Mouse (Mus musculus) gastrocnemius, postnatal 4 days (tissue): ENCODE results near the gene Saysd1. TPM values are rescaled to one million over a fixed set of nuclear protein-coding genes. Genes with fewer than 3 reads are reported as not detected.
A peak's percentile ranks its signal among the peaks of the same experiment; 100 is the strongest.

Experiments used
- DNase-seq, 2 experiments: peaks; one replicate each; pipeline ENCODE4 v3.0.0; 2021 to 2022; ENCODE audit warnings: low spot score in 2 of 2, mixed read lengths in 2 of 2
- total RNA-seq, 2 experiments: library from RNA; stranded (reverse); gene quantifications; 2 replicates each; pipeline ENCODE4 v1.2.3; 2021

The Saysd1 gene
- total RNA-seq, 2 experiments from 2014 or later = 2.6 to 2.9 TPM

- no peak for DNase-seq
These were observed 27.1 kb upstream of the Saysd1 start for GRCm38 (mm10) chr14:20165413-20165812.

GRCm38 (mm10) chr14:20164438-20164837 is 26.1 kb upstream of the Saysd1 start:
- DNase-seq = no peak

GRCm38 (mm10) chr14:20162686-20163085 is 24.4 kb upstream of the Saysd1 start:
- peak in 1 of 2 experiments; percentile 22 for DNase-seq

- DNase-seq = no peak
These were observed 20.7 kb upstream of the Saysd1 start for GRCm38 (mm10) chr14:20158727-20159681.

GRCm38 (mm10) chr14:20157595-20157994 is 19.3 kb upstream of the Saysd1 start:
- DNase-seq = no peak

GRCm38 (mm10) chr14:20155718-20156117 is 17.4 kb upstream of the Saysd1 start:
- DNase-seq = no peak

- DNase-seq = no peak
These were observed 16.6 kb upstream of the Saysd1 start for GRCm38 (mm10) chr14:20154937-20155336.

- no peak for DNase-seq
These were observed 15.9 kb upstream of the Saysd1 start for GRCm38 (mm10) chr14:20154245-20154644.

GRCm38 (mm10) chr14:20149127-20150080 is 11.1 kb upstream of the Saysd1 start:
- no peak for DNase-seq

- no peak for DNase-seq
These were observed 10.2 kb upstream of the Saysd1 start for GRCm38 (mm10) chr14:20148514-20148913.

GRCm38 (mm10) chr14:20147854-20148253 is 9.5 kb upstream of the Saysd1 start:
- DNase-seq = no peak

GRCm38 (mm10) chr14:20144093-20144492 is 5.8 kb upstream of the Saysd1 start:
- DNase-seq = no peak

- DNase-seq = no peak
These were observed 3.2 kb downstream of the Saysd1 start for GRCm38 (mm10) chr14:20134965-20135671.

- DNase-seq = no peak
These were observed 10.2 kb downstream of the Saysd1 start for GRCm38 (mm10) chr14:20128162-20128561.

GRCm38 (mm10) chr14:20127406-20128087 is 10.8 kb downstream of the Saysd1 start:
- DNase-seq = no peak

- no peak for DNase-seq
These were observed 17.5 kb downstream of the Saysd1 start for GRCm38 (mm10) chr14:20120868-20121267.

- DNase-seq = no peak
These were observed 18.3 kb downstream of the Saysd1 start for GRCm38 (mm10) chr14:20120012-20120411.

GRCm38 (mm10) chr14:20116149-20116605 is 22.2 kb downstream of the Saysd1 start:
- no peak for DNase-seq

- no peak for DNase-seq
These were observed 23.4 kb downstream of the Saysd1 start for GRCm38 (mm10) chr14:20114951-20115350.

- DNase-seq = peak; percentile 75 to 85
These were observed 24.4 kb downstream of the Saysd1 start for GRCm38 (mm10) chr14:20113964-20114363.
